In the genomic region with DNA sequence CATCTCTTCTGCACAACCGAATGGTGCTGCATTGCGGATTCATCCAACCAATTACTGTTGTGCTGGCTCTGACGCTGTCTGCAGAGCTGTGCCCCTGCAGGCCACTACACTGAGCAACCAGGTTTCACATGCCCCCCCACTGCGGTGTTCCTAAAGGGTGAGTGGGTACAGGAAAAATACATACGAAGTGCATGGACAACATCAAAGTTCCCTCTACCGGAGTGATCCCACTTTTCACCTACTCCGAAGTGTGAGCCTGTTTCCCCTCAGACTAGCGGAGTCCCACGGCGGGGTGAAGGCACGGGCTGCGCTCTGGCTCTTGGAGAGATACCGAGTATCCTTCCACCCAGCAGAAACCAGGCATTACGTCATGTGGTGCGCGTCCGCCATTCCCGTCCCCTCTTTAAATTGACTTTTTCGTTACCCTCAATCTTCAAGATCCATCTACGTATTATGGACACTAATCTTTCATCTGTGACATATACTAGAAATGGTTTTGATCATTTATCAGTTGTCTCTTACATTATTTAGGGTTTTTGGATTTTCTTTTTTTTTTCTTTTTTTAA, we compare ENCODE assay signal across 8 mouse cellular contexts. TPM values are rescaled to one million over a fixed set of nuclear protein-coding genes. Genes with fewer than 3 reads are reported as not detected.
DNase-seq lines count a peak whose midpoint lies in the region; ATAC-seq lines count a peak whose summit lies in the region.

No protein-coding gene starts in this region.

- 0% methylated on average over 20 of the region's 20 CpGs for WGBS in lung, embryonic 16.5 days

- peak; percentile 87 to 91 for ATAC-seq in hematopoietic stem cell, adult 5-6 weeks (replicated peaks in 1 of 2; ENCODE audit: insufficient read depth in 1 of 2, low FRiP score in 2 of 2, low TSS enrichment in 1 of 2, low read depth in 1 of 2, poor library complexity in 2 of 2, severe bottlenecking in 2 of 2)
- peak; percentile 89 for ATAC-seq in lung, embryonic 16.5 days (ENCODE audit: low read depth)

- H3K4me2 ChIP-seq in lung, embryonic 16.5 days (ENCODE audit: low read depth, low read length), result peak overlapping the region; percentile 54

- peak; percentile 85 for DNase-seq in MEL-GATA-1-ER (ENCODE audit: extremely low read depth, low read depth)
- DNase-seq in cerebellum, adult 8-10 months, result peak; percentile 92
- DNase-seq in forelimb bud, embryonic 11.5 days (ENCODE audit: low read depth, low spot score), result peak; percentile 89
- DNase-seq in layer of hippocampus, adult 9-11 months, result peak; percentile 92
- DNase-seq in ovary, postnatal 10 days (ENCODE audit: low spot score), result peak; percentile 52
- DNase-seq in thymus, postnatal 0 days (ENCODE audit: low spot score), result peak; percentile 90

- H3K36me3 ChIP-seq in lung, embryonic 16.5 days (ENCODE audit: control insufficient read depth, insufficient read depth, low read length), result no peaks in the 10 kb centered on the region

- H3K4me3 ChIP-seq in lung, embryonic 16.5 days (ENCODE audit: low read length), result peak overlapping the region; percentile 67

- peak overlapping the region; percentile 99 for H3K27ac ChIP-seq in lung, embryonic 16.5 days (ENCODE audit: low read length)

- no peaks in the 10 kb centered on the region for H3K9me3 ChIP-seq in lung, embryonic 16.5 days (ENCODE audit: control insufficient read depth, low read length)

- H3K27me3 ChIP-seq in lung, embryonic 16.5 days (ENCODE audit: control insufficient read depth, insufficient read depth, low read depth, low read length), result no peaks in the 10 kb centered on the region

- peak overlapping the region; percentile 81 for H3K9ac ChIP-seq in lung, embryonic 16.5 days (ENCODE audit: low read length)

- H3K4me1 ChIP-seq in lung, embryonic 16.5 days (replicated peaks; ENCODE audit: control insufficient read depth, insufficient read depth, low read length), result peaks cover 4% of the 10 kb centered on the region

RNA-seq across cellular contexts. Expression of gene Hlcs, which starts 0.6 kb away (rescaled TPM):
- 9.8 and 11.7 TPM in 2 replicates for total RNA-seq in hematopoietic stem cell, adult 5-6 weeks (2017)
- 7.5 and 7.9 TPM in 2 replicates for polyA plus RNA-seq in lung, embryonic 16.5 days (2015; fragmentation: Nextera tagmentation; extraction: Ambion mirVana)
- 3.8 and 5.6 TPM in 2 replicates for polyA plus RNA-seq in thymus, postnatal 0 days (2015; fragmentation: Nextera tagmentation; extraction: Ambion mirVana)

RNA-seq across cellular contexts. Expression of gene Ripply3, which starts 15.5 kb away (rescaled TPM):
- 1.7 and 2.8 TPM in 2 replicates for total RNA-seq in hematopoietic stem cell, adult 5-6 weeks (2017)
- polyA plus RNA-seq in lung, embryonic 16.5 days (2015; fragmentation: Nextera tagmentation; extraction: Ambion mirVana), result 23.5 and 24.5 TPM in 2 replicates
- 2.2 and 2.5 TPM in 2 replicates for polyA plus RNA-seq in thymus, postnatal 0 days (2015; fragmentation: Nextera tagmentation; extraction: Ambion mirVana)

RNA-seq across cellular contexts. Expression of gene Ttc3, which starts 57.7 kb away (rescaled TPM):
- total RNA-seq in hematopoietic stem cell, adult 5-6 weeks (2017), result 323 and 338 TPM in 2 replicates
- 152 and 153 TPM in 2 replicates for polyA plus RNA-seq in lung, embryonic 16.5 days (2015; fragmentation: Nextera tagmentation; extraction: Ambion mirVana)
- 98.1 and 100 TPM in 2 replicates for polyA plus RNA-seq in thymus, postnatal 0 days (2015; fragmentation: Nextera tagmentation; extraction: Ambion mirVana)

RNA-seq across cellular contexts. Expression of gene Pigp, which starts 58.9 kb away (rescaled TPM):
- 33.9 and 60.3 TPM in 2 replicates for total RNA-seq in hematopoietic stem cell, adult 5-6 weeks (2017)
- 111 and 112 TPM in 2 replicates for polyA plus RNA-seq in lung, embryonic 16.5 days (2015; fragmentation: Nextera tagmentation; extraction: Ambion mirVana)
- polyA plus RNA-seq in thymus, postnatal 0 days (2015; fragmentation: Nextera tagmentation; extraction: Ambion mirVana), result 123 and 126 TPM in 2 replicates

Comparison
In these comparisons a context has a peak if more than half of its experiments do, and no peak if none do; other contexts are left out.
1. Peak in every context shown above with its lines: DNase-seq, ATAC-seq, H3K4me3 ChIP-seq and H3K27ac ChIP-seq.